Mouse (Mus musculus) erythroblast, adult 5-6 weeks (primary cell): ENCODE measurements around the gene Dync2li1. TPM values are rescaled to one million over a fixed set of nuclear protein-coding genes. Genes with fewer than 3 reads are reported as not detected.

Experiments used
- ATAC-seq: replicated peaks from 2 replicates; pipeline ENCODE4 v1.8.0; 2016; ENCODE audit warnings: moderate number of reproducible peaks, mild to moderate bottlenecking, moderate TSS enrichment, inconsistent platforms; ENCODE audit not compliant: poor library complexity, low FRiP score, severe bottlenecking
- total RNA-seq, 2 experiments: library from RNA; stranded (forward) in 1 of 2; stranded (reverse) in 1 of 2; fragments of 150-400 nt in 1 of 2; fragments of 200-764, 138-1000 nt in 1 of 2; gene quantifications; 2 replicates each; pipeline versions ENCODE4 v1.2.3 to v1.2.4; 2015 to 2017; ENCODE audit warnings: low replicate concordance in 2 of 2

The Dync2li1 gene
- total RNA-seq, 2 experiments from 2014 or later, result 3.1 TPM; not detected in 1

DNA sequence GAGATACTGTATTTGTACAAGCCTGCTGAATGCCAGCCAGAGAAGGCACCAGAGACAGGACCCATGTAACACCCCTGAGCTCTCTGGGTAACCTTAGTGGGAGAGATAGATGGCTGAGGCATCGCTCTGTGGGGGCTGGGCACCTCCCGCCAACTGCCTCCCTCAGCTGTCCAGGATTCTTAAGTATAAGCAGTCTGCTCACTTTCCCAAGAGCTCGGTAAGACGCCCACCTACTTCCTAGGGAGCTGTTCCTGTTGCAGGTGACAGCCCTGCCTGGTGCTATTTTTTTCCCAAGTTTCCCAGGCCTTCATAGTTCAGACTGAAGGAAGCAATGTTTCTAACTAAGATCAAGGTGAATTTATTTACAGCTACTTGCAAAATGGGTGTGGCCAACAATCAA is 48.9 kb downstream of the Dync2li1 start:
- ATAC-seq, result no peak

DNA sequence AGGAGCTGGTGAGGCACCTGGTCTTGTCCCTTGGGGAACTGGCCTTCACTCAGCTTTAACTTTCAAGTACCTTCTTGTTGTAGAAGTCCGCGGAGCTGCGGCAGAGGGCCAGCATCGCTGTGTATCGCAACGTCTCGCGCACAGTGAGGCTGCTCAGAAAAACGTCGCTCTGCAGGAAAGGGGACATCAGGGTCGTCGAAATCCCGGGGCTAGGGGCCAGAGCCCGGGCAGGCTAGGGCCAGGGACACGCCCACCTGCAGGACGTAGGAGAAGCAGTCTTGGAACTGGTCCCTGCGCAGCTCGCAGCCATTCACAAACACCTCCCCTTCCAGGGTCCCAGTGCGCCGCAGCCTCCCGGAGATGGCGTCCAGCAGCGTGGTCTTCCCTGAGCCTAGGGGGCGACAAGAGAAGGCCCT is 49.7 kb downstream of the Dync2li1 start, which contains the start of gene Abcg8:
Abcg8 (plus strand) TSS at position 352 of the 416 bp plus-strand sequence.
- ATAC-seq, result no peak

DNA sequence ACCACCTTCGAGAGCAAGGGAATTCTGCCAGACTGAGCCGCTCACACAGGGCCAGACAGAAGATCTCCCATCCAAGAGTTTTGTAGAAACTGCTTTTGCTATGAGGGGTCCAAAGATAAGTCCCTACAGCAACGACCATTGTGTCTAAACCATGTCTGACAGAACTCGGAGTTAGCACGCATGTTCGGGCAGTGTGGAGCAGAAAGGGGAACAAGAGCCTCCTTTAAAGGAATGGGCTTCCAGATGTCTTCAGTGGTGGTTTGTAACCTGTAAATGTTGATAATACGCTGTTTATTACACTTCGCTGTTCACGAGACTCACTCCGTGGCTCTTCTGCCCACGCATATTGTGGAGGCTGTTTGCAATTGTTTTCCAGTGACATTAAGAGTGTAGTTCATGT is 51.3 kb downstream of the Dync2li1 start:
- ATAC-seq, result no peak

DNA sequence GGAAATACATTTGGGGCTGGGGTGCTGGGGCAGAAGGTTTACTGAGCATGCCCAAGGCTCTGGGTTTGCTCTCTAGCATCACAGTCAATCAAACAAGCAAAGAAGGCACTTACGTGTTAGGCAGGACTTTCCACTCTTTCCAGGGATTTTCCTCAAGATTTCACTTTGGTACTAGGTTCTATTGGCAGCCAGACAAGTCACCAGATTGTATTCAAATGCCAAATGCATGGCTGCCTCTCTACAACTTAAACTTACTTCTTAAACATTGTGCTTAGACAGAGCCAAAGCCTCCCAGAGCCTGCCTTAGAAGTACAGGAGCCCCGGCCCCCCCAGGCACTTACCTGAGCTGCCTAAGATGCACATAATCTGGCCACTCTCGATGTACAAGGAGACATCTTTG is 55.4 kb downstream of the Dync2li1 start:
- ATAC-seq, result no peak

DNA sequence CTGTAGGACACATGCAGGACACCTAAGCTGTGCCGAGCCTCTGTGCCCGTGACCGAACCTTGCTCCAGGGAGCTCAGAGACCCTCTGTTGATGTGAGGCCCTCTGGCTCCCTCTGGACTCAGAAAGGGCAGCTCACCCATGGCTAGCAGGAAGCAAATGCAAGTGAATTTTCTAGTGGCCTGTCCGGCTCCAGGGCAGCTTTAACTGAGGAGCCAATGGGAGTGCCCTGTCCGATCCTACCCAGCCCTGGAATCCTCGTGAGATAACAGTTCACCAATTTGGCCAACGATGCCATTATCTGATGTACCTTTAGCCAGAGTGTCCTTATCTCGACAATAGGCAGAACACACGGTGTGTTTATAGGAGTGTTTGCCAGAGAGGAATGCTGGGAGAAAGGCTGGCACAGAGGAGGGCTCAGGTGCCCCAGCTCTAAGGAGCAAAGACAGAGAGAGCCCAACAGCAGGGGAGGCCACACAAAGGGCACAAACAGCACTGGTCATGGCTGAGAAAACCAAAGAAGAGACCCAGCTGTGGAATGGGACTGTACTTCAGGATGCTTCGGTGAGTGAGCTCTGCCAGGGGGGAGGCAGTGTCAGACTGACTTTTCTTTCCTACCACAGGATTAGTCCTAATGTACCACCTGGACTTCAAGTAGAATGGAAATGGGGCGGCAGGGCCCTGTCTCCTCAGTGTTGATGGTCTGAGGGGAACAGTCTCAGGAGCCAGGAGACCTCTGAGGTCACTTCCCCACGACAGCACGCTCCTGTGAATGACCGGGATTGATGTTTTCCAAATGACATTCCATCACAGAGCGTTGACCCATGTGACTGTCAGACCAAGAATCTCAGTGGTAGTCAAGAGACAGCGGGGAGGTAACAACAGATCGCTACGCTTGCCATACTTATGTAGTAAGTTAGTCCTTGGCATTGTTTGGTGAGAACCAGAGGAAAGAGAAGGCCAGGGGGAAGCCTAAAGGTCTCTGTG is 56.7 kb downstream of the Dync2li1 start, which contains the start of gene Abcg5:
Abcg5 (minus strand) TSS at position 278 of the 984 bp plus-strand sequence.
- ATAC-seq, result no peak

DNA sequence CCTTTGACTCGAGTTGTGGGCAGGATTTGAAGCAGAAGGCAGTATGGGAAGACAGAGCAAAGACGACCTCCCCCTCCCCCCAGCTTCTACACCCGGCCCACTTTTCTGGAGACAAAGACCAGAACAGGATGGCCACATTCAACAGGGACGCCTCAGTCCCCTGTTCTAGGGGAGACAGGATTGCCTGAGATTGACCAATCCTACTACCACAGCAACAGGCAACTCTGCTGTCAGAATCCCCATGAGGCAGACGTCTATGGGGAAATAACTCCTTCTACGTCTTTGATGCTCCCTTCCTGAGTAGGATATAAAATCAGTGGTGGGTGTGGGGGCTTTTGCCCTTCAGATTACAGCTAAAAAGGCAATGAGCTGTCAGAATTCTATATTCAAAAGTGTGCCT is 58.0 kb downstream of the Dync2li1 start:
- ATAC-seq, result no peak

DNA sequence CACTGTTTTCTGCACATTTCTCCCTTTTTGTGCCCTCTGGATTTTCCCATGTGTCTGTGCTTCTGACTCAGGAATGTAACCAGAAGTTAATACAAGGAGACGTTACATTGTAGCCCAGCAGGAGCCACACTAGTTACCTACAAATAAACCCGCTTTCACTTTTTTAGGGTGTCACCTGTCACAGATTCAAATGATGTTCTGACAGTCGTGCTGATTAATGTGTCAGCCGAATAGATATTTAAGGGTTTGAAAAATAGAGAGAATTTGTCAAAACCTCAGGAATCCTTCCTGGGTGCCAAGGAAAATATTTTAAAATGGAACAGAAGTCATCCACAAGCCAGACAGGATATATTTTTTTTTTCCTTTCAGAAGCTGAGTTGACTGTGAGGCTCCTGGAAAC is 59.0 kb downstream of the Dync2li1 start:
- ATAC-seq, result no peak

DNA sequence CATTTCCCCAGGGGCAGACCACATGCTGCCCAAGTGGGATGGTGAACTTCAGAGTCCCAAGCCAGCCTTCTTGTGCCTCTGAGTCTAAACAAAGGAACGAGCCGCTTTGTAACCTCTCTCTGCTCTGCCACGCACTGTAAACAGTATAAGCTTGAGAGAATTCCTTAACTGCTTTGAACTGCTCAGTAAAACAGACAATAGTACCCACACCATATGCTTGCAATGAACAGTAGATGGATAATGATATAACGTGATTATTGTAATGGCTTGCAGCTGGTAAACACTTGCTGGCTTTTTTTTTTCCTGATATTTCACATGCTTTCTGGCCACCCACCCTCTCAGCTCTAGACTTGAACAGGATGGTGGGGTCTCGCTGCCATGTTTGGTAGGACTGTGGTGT is 61.7 kb downstream of the Dync2li1 start:
- no peak for ATAC-seq

DNA sequence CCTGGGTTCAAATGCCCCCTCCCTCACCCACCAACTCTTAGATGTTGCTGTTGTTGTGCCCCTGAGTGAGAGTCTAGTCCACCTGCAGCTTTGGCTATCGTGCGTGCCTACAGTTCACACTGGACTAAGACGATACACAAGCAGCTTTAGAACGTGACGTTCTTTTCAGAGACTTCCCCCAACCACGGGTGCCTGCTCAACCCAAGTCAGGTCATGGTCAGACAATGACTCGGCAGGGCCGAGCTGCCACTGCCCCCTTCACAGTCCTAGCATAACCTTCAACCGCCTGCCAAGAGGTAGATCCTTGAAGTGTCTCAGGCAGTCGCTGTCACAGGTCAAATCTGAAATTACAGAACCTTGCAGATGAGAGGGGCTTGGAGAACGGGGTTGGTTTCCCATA is 62.5 kb downstream of the Dync2li1 start:
- ATAC-seq, result no peak

DNA sequence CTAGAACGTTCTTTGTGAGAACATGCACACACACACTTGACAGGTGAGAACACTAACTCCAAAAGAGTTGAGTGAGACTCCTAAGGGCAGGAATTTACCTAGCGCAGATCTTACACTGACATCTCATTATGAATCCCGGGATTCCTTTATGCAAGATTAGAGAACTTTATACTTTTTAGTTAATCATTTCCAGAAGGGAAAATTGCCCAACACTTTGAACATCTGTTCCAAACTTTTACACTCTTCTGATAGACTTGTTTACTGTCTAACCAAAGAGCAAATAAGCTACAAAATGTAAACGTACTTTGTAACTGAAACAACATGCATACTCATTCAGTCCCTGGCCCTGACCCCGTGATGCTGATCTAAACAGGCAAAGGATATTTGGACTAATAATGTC is 63.0 kb downstream of the Dync2li1 start:
- ATAC-seq, result no peak

DNA sequence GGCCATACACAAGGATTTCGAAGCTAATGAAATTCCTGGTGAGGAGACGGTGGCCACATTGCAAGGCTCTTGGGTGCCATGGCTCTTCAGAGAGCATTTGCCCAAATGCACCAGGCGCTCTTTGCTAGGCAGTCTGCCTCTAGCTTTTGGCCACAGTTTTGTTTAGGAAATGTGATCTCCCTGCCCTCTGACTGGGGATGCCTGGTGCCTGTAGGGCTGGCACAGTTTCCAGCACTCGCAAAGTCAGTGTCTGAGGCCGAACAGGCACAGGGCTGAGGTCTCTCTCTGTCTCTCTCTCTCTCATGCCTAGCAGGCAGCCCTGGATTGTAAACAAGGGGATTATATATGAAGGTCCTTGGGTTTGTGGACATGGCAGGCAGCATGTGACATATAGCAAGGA is 63.8 kb downstream of the Dync2li1 start:
- ATAC-seq, result no peak

DNA sequence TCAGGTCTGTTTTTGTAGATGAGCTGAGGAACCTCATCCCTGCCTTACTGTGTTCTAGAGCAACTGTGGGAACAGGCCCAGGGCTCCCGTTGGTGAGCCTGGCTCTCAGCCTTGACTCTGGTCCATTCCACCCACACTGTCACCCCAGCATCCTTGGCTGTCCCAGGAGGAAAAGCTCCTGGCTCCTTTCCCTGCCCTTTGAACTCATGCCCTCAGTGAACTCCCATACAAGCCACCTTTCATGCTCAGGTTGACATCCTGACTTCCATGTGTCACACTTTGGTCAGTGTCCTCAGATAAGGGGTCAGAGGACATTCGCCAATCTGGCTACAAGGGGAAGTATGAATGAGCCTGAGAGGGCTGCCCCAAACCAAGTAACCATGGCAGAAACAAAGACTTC is 67.4 kb downstream of the Dync2li1 start:
- no peak for ATAC-seq

DNA sequence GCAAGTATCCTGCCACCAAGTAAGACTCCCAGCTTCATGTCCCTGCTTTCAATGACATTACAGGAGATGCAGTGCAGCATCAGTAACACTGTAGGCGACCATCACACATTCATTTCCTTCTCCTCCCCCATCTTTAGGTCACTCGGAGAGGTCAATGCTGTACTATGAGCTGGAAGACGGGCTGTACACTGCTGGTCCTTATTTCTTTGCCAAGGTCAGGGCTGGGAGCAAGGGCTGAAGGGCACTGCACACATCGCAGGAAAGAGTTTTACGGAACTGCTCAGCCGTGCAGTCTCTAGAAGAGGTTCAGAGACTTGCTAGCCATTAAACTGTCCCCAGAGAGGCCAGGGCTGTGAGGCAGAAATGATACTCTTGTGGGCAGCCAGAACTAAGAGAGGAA is 70.2 kb downstream of the Dync2li1 start:
- no peak for ATAC-seq

DNA sequence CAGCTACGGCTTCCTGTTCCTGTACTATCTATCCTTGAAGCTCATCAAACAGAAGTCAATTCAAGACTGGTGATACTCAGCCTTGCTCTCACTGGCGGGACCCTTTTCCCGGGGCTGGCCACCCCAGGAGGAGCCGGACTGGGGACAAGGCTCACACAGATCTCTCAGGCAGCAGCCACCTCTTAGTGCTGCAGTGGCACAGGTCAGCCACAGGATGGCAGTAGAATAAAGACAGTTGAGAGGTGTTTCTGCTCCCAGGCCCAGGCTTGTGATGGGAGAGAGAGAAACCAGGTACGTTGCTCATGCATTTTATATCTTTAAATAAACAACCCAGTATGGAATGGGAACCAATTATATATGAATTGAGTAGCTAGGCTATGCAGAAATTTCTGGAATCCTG is 72.4 kb downstream of the Dync2li1 start:
- ATAC-seq, result peak; percentile 84

Other genes starting within 250 kb of the Dync2li1 start
- 5.9 and 7.7 TPM in 2 replicates for gene Thada, start 160.3 kb upstream of the Dync2li1 start, total RNA-seq (2015; ENCODE audit: low replicate concordance)
- 5.4 and 7.4 TPM in 2 replicates for gene Thada, start 160.3 kb upstream of the Dync2li1 start, total RNA-seq (2017; ENCODE audit: low replicate concordance)
- not detected in 2 replicates for gene Plekhh2, start 114.6 kb upstream of the Dync2li1 start, total RNA-seq (2015; ENCODE audit: low replicate concordance)
- gene Plekhh2, start 114.6 kb upstream of the Dync2li1 start, total RNA-seq (2017; ENCODE audit: low replicate concordance), result not detected in 2 replicates
- not detected in 2 replicates for gene Abcg8, start 49.8 kb downstream of the Dync2li1 start, total RNA-seq (2015; ENCODE audit: low replicate concordance)
- gene Abcg8, start 49.8 kb downstream of the Dync2li1 start, total RNA-seq (2017; ENCODE audit: low replicate concordance), result not detected in 2 replicates
- not detected in 2 replicates for gene Abcg5, start 56.5 kb downstream of the Dync2li1 start, total RNA-seq (2015; ENCODE audit: low replicate concordance)
- gene Abcg5, start 56.5 kb downstream of the Dync2li1 start, total RNA-seq (2017; ENCODE audit: low replicate concordance), result not detected in 2 replicates
- gene Lrpprc, start 164.3 kb downstream of the Dync2li1 start, total RNA-seq (2015; ENCODE audit: low replicate concordance), result 36.4 and 60.1 TPM in 2 replicates
- 74.5 and 116 TPM in 2 replicates for gene Lrpprc, start 164.3 kb downstream of the Dync2li1 start, total RNA-seq (2017; ENCODE audit: low replicate concordance)